In genomic region chr11:88973776-88974701, GRCm38 (mm10) we compare ENCODE assay signal across 7 mouse cellular contexts. TPM values are rescaled to one million over a fixed set of nuclear protein-coding genes. Genes with fewer than 3 reads are reported as not detected.
A peak's percentile ranks its signal among the peaks of the same experiment; 100 is the strongest.
DNase-seq lines count a peak whose midpoint lies in the region; ATAC-seq lines count a peak whose summit lies in the region.

No protein-coding gene starts in this region.

- H3K27ac ChIP-seq in intestine, embryonic 15.5 days: peak overlapping the region; percentile 68
- peak overlapping the region; percentile 94 for H3K27ac ChIP-seq in midbrain, embryonic 10.5 days (replicated peaks)

- ATAC-seq in intestine, embryonic 15.5 days: peak; percentile 90

- H3K4me1 ChIP-seq in intestine, embryonic 15.5 days (replicated peaks): peaks cover 5% of the 10 kb centered on the region; the same call in 1 of the 2 replicates
- H3K4me1 ChIP-seq in midbrain, embryonic 10.5 days: peaks cover 15% of the 10 kb centered on the region

- 1% methylated on average over 62 of the region's 62 CpGs for WGBS in intestine, embryonic 15.5 days
- 1% methylated on average over 62 of the region's 62 CpGs for WGBS in midbrain, embryonic 10.5 days

- no peaks in the 10 kb centered on the region for H3K9me3 ChIP-seq in intestine, embryonic 15.5 days
- no peaks in the 10 kb centered on the region for H3K9me3 ChIP-seq in midbrain, embryonic 10.5 days (replicated peaks)

- peak overlapping the region; percentile 67 for H3K4me3 ChIP-seq in intestine, embryonic 15.5 days (replicated peaks)
- peak overlapping the region; percentile 80 for H3K4me3 ChIP-seq in midbrain, embryonic 10.5 days

- H3K27me3 ChIP-seq in intestine, embryonic 15.5 days (replicated peaks): peaks cover 3% of the 10 kb centered on the region; the same call in 1 of the 2 replicates
- no peaks in the 10 kb centered on the region for H3K27me3 ChIP-seq in midbrain, embryonic 10.5 days (ENCODE audit: low read depth, poor library complexity, severe bottlenecking)

- peak; percentile 92 to 94 for DNase-seq in adrenal gland, adult 18-20 months (ENCODE audit: low spot score in 2 of 2)
- peak; percentile 98 for DNase-seq in embryo, embryonic 11 days
- peak; percentile 88 for DNase-seq in gastrocnemius, postnatal 25 days
- DNase-seq in left cerebral cortex, postnatal 25 days (ENCODE audit: low spot score in 2 of 2): peak; percentile 96 to 97
- DNase-seq in midbrain, embryonic 10.5 days (ENCODE audit: low spot score): peak; percentile 92
- DNase-seq in right cerebral cortex, postnatal 4 days: peak; percentile 93

- intact Hi-C loops in left cerebral cortex, postnatal 25 days (cut with DNase I): no loop called here

- H3K36me3 ChIP-seq in intestine, embryonic 15.5 days: no peaks in the 10 kb centered on the region
- H3K36me3 ChIP-seq in midbrain, embryonic 10.5 days: peaks cover 9% of the 10 kb centered on the region

- H3K4me2 ChIP-seq in intestine, embryonic 15.5 days (replicated peaks): peak overlapping the region; percentile 82

- H3K9ac ChIP-seq in intestine, embryonic 15.5 days: peak overlapping the region; percentile 74

RNA-seq across cellular contexts. Expression of gene Coil, which starts 4.0 kb away (rescaled TPM):
- total RNA-seq in adrenal gland, adult 18-20 months (2021): 1 to 10 TPM; 9.0 to 9.4 TPM
- total RNA-seq in gastrocnemius, postnatal 25 days (2021): 1 to 10 TPM; 2.4 to 3.5 TPM
- polyA plus RNA-seq in intestine, embryonic 15.5 days (2015; fragmentation: Nextera tagmentation; extraction: Ambion mirVana): 12.4 and 13.9 TPM in 2 replicates
- total RNA-seq in left cerebral cortex, postnatal 25 days (2021): 10 to 100 TPM; 21.9 to 22.7 TPM
- 29.9 and 30.3 TPM in 2 replicates for polyA plus RNA-seq in midbrain, embryonic 10.5 days (2016; fragmentation: Nextera tagmentation; extraction: Ambion mirVana)

RNA-seq across cellular contexts. Expression of gene Elobl, which starts 7.3 kb away (rescaled TPM):
- total RNA-seq in adrenal gland, adult 18-20 months (2021): not detected
- not detected for total RNA-seq in gastrocnemius, postnatal 25 days (2021)
- not detected in 2 replicates for polyA plus RNA-seq in intestine, embryonic 15.5 days (2015; fragmentation: Nextera tagmentation; extraction: Ambion mirVana)
- total RNA-seq in left cerebral cortex, postnatal 25 days (2021): not detected
- not detected in 2 replicates for polyA plus RNA-seq in midbrain, embryonic 10.5 days (2016; fragmentation: Nextera tagmentation; extraction: Ambion mirVana)

RNA-seq across cellular contexts. Expression of gene Scpep1, which starts 18.8 kb away (rescaled TPM):
- 100 to 1,000 TPM; 108 to 245 TPM for total RNA-seq in adrenal gland, adult 18-20 months (2021)
- total RNA-seq in gastrocnemius, postnatal 25 days (2021): 10 to 100 TPM in 1 of 2 experiments, 1 to 10 TPM in 1; 8.6 to 10.8 TPM
- polyA plus RNA-seq in intestine, embryonic 15.5 days (2015; fragmentation: Nextera tagmentation; extraction: Ambion mirVana): 131 and 142 TPM in 2 replicates
- total RNA-seq in left cerebral cortex, postnatal 25 days (2021): 10 to 100 TPM; 19.0 to 20.7 TPM
- polyA plus RNA-seq in midbrain, embryonic 10.5 days (2016; fragmentation: Nextera tagmentation; extraction: Ambion mirVana): 75.5 and 81.0 TPM in 2 replicates

RNA-seq across cellular contexts. Expression of gene Trim25, which starts 25.1 kb away (rescaled TPM):
- 100 to 1,000 TPM; 133 to 185 TPM for total RNA-seq in adrenal gland, adult 18-20 months (2021)
- total RNA-seq in gastrocnemius, postnatal 25 days (2021): 1 to 10 TPM; 6.0 to 7.9 TPM
- 27.8 and 29.0 TPM in 2 replicates for polyA plus RNA-seq in intestine, embryonic 15.5 days (2015; fragmentation: Nextera tagmentation; extraction: Ambion mirVana)
- 1 to 10 TPM; 3.3 to 3.8 TPM for total RNA-seq in left cerebral cortex, postnatal 25 days (2021)
- polyA plus RNA-seq in midbrain, embryonic 10.5 days (2016; fragmentation: Nextera tagmentation; extraction: Ambion mirVana): 3.0 and 3.3 TPM in 2 replicates

Comparison
In these comparisons a context has a peak if more than half of its experiments do, and no peak if none do; other contexts are left out.
1. Peak in every context shown above with its lines: DNase-seq, ATAC-seq, H3K4me3 ChIP-seq and H3K27ac ChIP-seq.
2. RNA of gene Scpep1, which starts 18.8 kb away (total RNA-seq): 108 to 245 TPM in adrenal gland, adult 18-20 months; 19.0 to 20.7 TPM in left cerebral cortex, postnatal 25 days and 8.6 to 10.8 TPM in gastrocnemius, postnatal 25 days; every median in the first group is over 4 times any median in the second.